Mouse (Mus musculus) heart, embryonic 15.5 days (tissue): ENCODE measurements around the gene Loxl3. TPM values are rescaled to one million over a fixed set of nuclear protein-coding genes. Genes with fewer than 3 reads are reported as not detected.

ENCODE experiments used
- ATAC-seq: fragments of 200-750 bp; cut with Nextera tagmentation; replicated peaks from 2 replicates; pipeline ENCODE4 v1.8.0; 2017; ENCODE audit warnings: low read depth, moderate TSS enrichment; ENCODE audit not compliant: insufficient number of reproducible peaks, insufficient read depth, low FRiP score
- H3K27ac ChIP-seq: fragments of 300-500 bp; sonication (generic); 2 replicates; pipeline ENCODE4 v1.5.1; 2015; ENCODE audit warnings: mild to moderate bottlenecking, inconsistent platforms
- H3K27me3 ChIP-seq: fragments of 300-500 bp; sonication (generic); 2 replicates; pipeline ENCODE4 v1.6.1; 2015; ENCODE audit warnings: inconsistent platforms
- H3K36me3 ChIP-seq: fragments of 300-500 bp; sonication (generic); 2 replicates; pipeline ENCODE4 v1.6.1; 2015; ENCODE audit warnings: mild to moderate bottlenecking, inconsistent platforms
- H3K4me1 ChIP-seq: fragments of 300-500 bp; sonication (generic); replicated peaks from 2 replicates; pipeline ENCODE4 v1.6.1; 2015; ENCODE audit warnings: inconsistent platforms
- H3K4me2 ChIP-seq: fragments of 300-500 bp; sonication (generic); 2 replicates; pipeline ENCODE4 v1.6.1; 2015; ENCODE audit warnings: inconsistent platforms, mild to moderate bottlenecking, moderate library complexity
- H3K4me3 ChIP-seq: fragments of 300-500 bp; sonication (generic); 2 replicates; pipeline ENCODE4 v1.5.1; 2015; ENCODE audit warnings: mild to moderate bottlenecking, inconsistent platforms
- H3K9ac ChIP-seq: fragments of 300-500 bp; sonication (generic); 2 replicates; pipeline ENCODE4 v1.6.1; 2015; ENCODE audit warnings: mild to moderate bottlenecking, inconsistent platforms
- H3K9me3 ChIP-seq: fragments of 300-500 bp; sonication (generic); replicated peaks from 2 replicates; pipeline ENCODE4 v1.6.1; 2016; ENCODE audit warnings: inconsistent platforms
- WGBS: fragments of 180-500 bp; shearing (Covaris S2); methylation state at CpG from one replicate; pipeline ENCODE4 v1.1.7; 2015; ENCODE audit warnings: mixed read lengths; 5-methylcytosine and 5-hydroxymethylcytosine counted together
- polyA plus RNA-seq: library from polyadenylated mRNA; unstranded; fragments of >200 nt; fragmentation: Nextera tagmentation; extraction: Ambion mirVana; gene quantifications from 2 replicates; pipeline ENCODE4 v1.2.1, GENCODE M21; 2015

Gene Loxl3
- polyA plus RNA-seq, 1 experiment from 2014 or later, result 7.5 TPM

GRCm38 (mm10) chr6:83004872-83005271 lies 29.1 kb upstream of the Loxl3 start:
- H3K9me3 ChIP-seq, result no peaks in the 10 kb centered on the region
- H3K4me1 ChIP-seq, result peaks cover 12% of the 10 kb centered on the region
- H3K4me3 ChIP-seq, result no peak overlapping the region
- 30% methylated on average over 7 of the region's 7 CpGs for WGBS
- H3K9ac ChIP-seq, result no peak overlapping the region
- ATAC-seq, result peak; percentile 57
- H3K36me3 ChIP-seq, result no peaks in the 10 kb centered on the region
- H3K4me2 ChIP-seq, result peak overlapping the region; percentile 22
- H3K27me3 ChIP-seq, result no peaks in the 10 kb centered on the region
- peak overlapping the region; percentile 44 for H3K27ac ChIP-seq

- no peak overlapping the region for H3K4me3 ChIP-seq
- 79% methylated on average over 10 of the region's 10 CpGs for WGBS
These were observed 28.4 kb upstream of the Loxl3 start for GRCm38 (mm10) chr6:83005444-83006011.

GRCm38 (mm10) chr6:83006114-83006513 lies 27.9 kb upstream of the Loxl3 start:
- Histone ChIP-seq H3K4me1 (peaks cover 12% of the 10 kb centered on the region), H3K27ac (no peak overlapping the region), H3K9me3 (no peaks in the 10 kb centered on the region), H3K4me3 (no peak overlapping the region), H3K4me2 (no peak overlapping the region), H3K36me3 (no peaks in the 10 kb centered on the region), H3K9ac (no peak overlapping the region), H3K27me3 (no peaks in the 10 kb centered on the region)
- no peak for ATAC-seq
- 81% methylated on average over 6 of the region's 6 CpGs for WGBS

More at GRCm38 (mm10) chr6:83005444-83006011, 28.4 kb upstream of the Loxl3 start:
- ATAC-seq, result no peak
- H3K9me3 ChIP-seq, result no peaks in the 10 kb centered on the region
- no peaks in the 10 kb centered on the region for H3K27me3 ChIP-seq
- no peak overlapping the region for H3K9ac ChIP-seq
- H3K4me2 ChIP-seq, result no peak overlapping the region
- peaks cover 12% of the 10 kb centered on the region for H3K4me1 ChIP-seq
- H3K27ac ChIP-seq, result peak overlapping the region; percentile 44
- H3K36me3 ChIP-seq, result no peaks in the 10 kb centered on the region

- peaks cover 12% of the 10 kb centered on the region for H3K4me1 ChIP-seq
- no peak overlapping the region for H3K4me2 ChIP-seq
- H3K9me3 ChIP-seq, result no peaks in the 10 kb centered on the region
- H3K4me3 ChIP-seq, result no peak overlapping the region
- H3K27ac ChIP-seq, result no peak overlapping the region
- WGBS, result 57% methylated on average over 3 of the region's 3 CpGs
- no peak for ATAC-seq
- no peaks in the 10 kb centered on the region for H3K27me3 ChIP-seq
- no peak overlapping the region for H3K9ac ChIP-seq
- no peaks in the 10 kb centered on the region for H3K36me3 ChIP-seq
These were observed 25.3 kb upstream of the Loxl3 start for GRCm38 (mm10) chr6:83008659-83009058.

- ATAC-seq, result no peak
- Histone ChIP-seq H3K9ac (no peak overlapping the region), H3K4me1 (peaks cover 3% of the 10 kb centered on the region), H3K27ac (no peak overlapping the region), H3K4me2 (no peak overlapping the region), H3K27me3 (no peaks in the 10 kb centered on the region), H3K9me3 (no peaks in the 10 kb centered on the region), H3K36me3 (no peaks in the 10 kb centered on the region), H3K4me3 (no peak overlapping the region)
- 43% methylated on average over 7 of the region's 7 CpGs for WGBS
These were observed 24.0 kb upstream of the Loxl3 start for GRCm38 (mm10) chr6:83010010-83010409.

- 80% methylated on average over 7 of the region's 7 CpGs for WGBS
- no peak for ATAC-seq
- Histone ChIP-seq H3K4me1 (no peaks in the 10 kb centered on the region), H3K4me3 (no peak overlapping the region), H3K9ac (no peak overlapping the region), H3K27ac (no peak overlapping the region), H3K4me2 (no peak overlapping the region), H3K36me3 (no peaks in the 10 kb centered on the region), H3K27me3 (no peaks in the 10 kb centered on the region), H3K9me3 (no peaks in the 10 kb centered on the region)
These were observed 22.7 kb upstream of the Loxl3 start for GRCm38 (mm10) chr6:83011255-83011654.

- Histone ChIP-seq H3K4me2 (no peak overlapping the region), H3K27ac (no peak overlapping the region), H3K9me3 (no peaks in the 10 kb centered on the region), H3K4me3 (no peak overlapping the region), H3K27me3 (no peaks in the 10 kb centered on the region), H3K36me3 (no peaks in the 10 kb centered on the region), H3K4me1 (no peaks in the 10 kb centered on the region), H3K9ac (no peak overlapping the region)
- ATAC-seq, result no peak
- 74% methylated on average over 6 of the region's 6 CpGs for WGBS
These were observed 22.2 kb upstream of the Loxl3 start for GRCm38 (mm10) chr6:83011756-83012155.

GRCm38 (mm10) chr6:83013444-83013843 lies 20.5 kb upstream of the Loxl3 start:
- H3K9ac ChIP-seq, result no peak overlapping the region
- H3K9me3 ChIP-seq, result no peaks in the 10 kb centered on the region
- 76% methylated on average over 5 of the region's 5 CpGs for WGBS
- H3K4me1 ChIP-seq, result peaks cover 3% of the 10 kb centered on the region; the same call in 1 of the 2 replicates
- H3K4me3 ChIP-seq, result no peak overlapping the region
- no peak overlapping the region for H3K27ac ChIP-seq
- no peak overlapping the region for H3K4me2 ChIP-seq
- no peaks in the 10 kb centered on the region for H3K27me3 ChIP-seq
- no peaks in the 10 kb centered on the region for H3K36me3 ChIP-seq
- no peak for ATAC-seq

GRCm38 (mm10) chr6:83014482-83015466 lies 19.2 kb upstream of the Loxl3 start:
- no peak overlapping the region for H3K27ac ChIP-seq
- no peak; the same call in 1 of the 2 replicates for ATAC-seq
- no peak overlapping the region for H3K4me3 ChIP-seq
- H3K4me2 ChIP-seq, result no peak overlapping the region
- WGBS, result 44% methylated on average over 12 of the region's 12 CpGs
- no peaks in the 10 kb centered on the region for H3K9me3 ChIP-seq
- peaks cover 3% of the 10 kb centered on the region; the same call in 1 of the 2 replicates for H3K4me1 ChIP-seq
- no peaks in the 10 kb centered on the region for H3K27me3 ChIP-seq
- H3K9ac ChIP-seq, result no peak overlapping the region
- no peaks in the 10 kb centered on the region for H3K36me3 ChIP-seq

GRCm38 (mm10) chr6:83015749-83016148 lies 18.2 kb upstream of the Loxl3 start:
- H3K27me3 ChIP-seq, result no peaks in the 10 kb centered on the region
- no peak overlapping the region for H3K4me3 ChIP-seq
- peaks cover 3% of the 10 kb centered on the region; the same call in 1 of the 2 replicates for H3K4me1 ChIP-seq
- no peaks in the 10 kb centered on the region for H3K9me3 ChIP-seq
- H3K9ac ChIP-seq, result no peak overlapping the region
- no peak for ATAC-seq
- no peak overlapping the region for H3K27ac ChIP-seq
- no peaks in the 10 kb centered on the region for H3K36me3 ChIP-seq
- WGBS, result 92% methylated on average over 2 of the region's 2 CpGs
- H3K4me2 ChIP-seq, result no peak overlapping the region

GRCm38 (mm10) chr6:83017190-83017589 lies 16.8 kb upstream of the Loxl3 start:
- Histone ChIP-seq H3K9ac (no peak overlapping the region), H3K4me3 (no peak overlapping the region), H3K4me1 (peaks cover 3% of the 10 kb centered on the region; the same call in 1 of the 2 replicates), H3K9me3 (no peaks in the 10 kb centered on the region), H3K4me2 (no peak overlapping the region), H3K27me3 (no peaks in the 10 kb centered on the region), H3K36me3 (no peaks in the 10 kb centered on the region), H3K27ac (peak overlapping the region; percentile 54)
- ATAC-seq, result no peak
- 11% methylated on average over 3 of the region's 3 CpGs for WGBS
